15 mouse cellular contexts compared by ENCODE assay signal in genomic region chr13:12475239-12475638, GRCm38 (mm10). TPM values are rescaled to one million over a fixed set of nuclear protein-coding genes. Genes with fewer than 3 reads are reported as not detected.
DNase-seq lines count a peak whose midpoint lies in the region; ATAC-seq and TF ChIP-seq lines count a peak whose summit lies in the region.
"Had no signal": no experiment of that assay in that cellular context is flagged by ENCODE, and none has a peak within 500 bp of the region (broad histone marks: within the 10 kb centered on the region; RNA-seq: fewer than 3 reads in every experiment).

No protein-coding gene starts in this region.

- H3K27me3 ChIP-seq in thymus, adult 2 months (ENCODE audit: control insufficient read depth, insufficient read depth, low read length) = no peaks in the 10 kb centered on the region

- WGBS in thymus, adult 2 months = 80% methylated on average over 6 of the region's 6 CpGs

- TF ChIP-seq CTCF in thymus, adult 2 months (IDR thresholded peaks at IDR 0.05; ENCODE audit: borderline replicate concordance, control insufficient read depth, extremely low read depth, insufficient read depth, low read length, poor library complexity) = no peak

- peak; percentile 64 for DNase-seq in lung, postnatal 10 days
- DNase-seq in thymus, adult 2 months = peak; percentile 14
- no peak for DNase-seq in heart, adult 9 months (ENCODE audit: low spot score in 2 of 2)
- DNase-seq in left cerebral cortex, adult 11 months (ENCODE audit: low spot score) = no peak
- no peak for DNase-seq in retina, embryonic 14.5 days (ENCODE audit: low spot score)
- DNase-seq: cerebellum, adult 9-10 months; kidney, adult 8-10 months had no signal

- H3K4me3 ChIP-seq in brown adipose tissue, adult 24 weeks (ENCODE audit: insufficient read depth, low read depth, low read length) = 0 out of 2 replicates have a peak overlapping the region, but pooled peaks have one; percentile 1
- no peak overlapping the region for H3K4me3 ChIP-seq in thymus, adult 2 months (ENCODE audit: control insufficient read depth, insufficient read depth, low read length)
- H3K4me3 ChIP-seq: forebrain, embryonic 10.5 days; heart, embryonic 13.5 days; midbrain, embryonic 12.5 days had no signal

- TF ChIP-seq POLR2A in thymus, adult 2 months (IDR thresholded peaks at IDR 0.05; ENCODE audit: control insufficient read depth, extremely low read depth, insufficient read depth, low read length, poor library complexity) = no peak

- peaks cover 4% of the 10 kb centered on the region; the same call in 1 of the 2 replicates for H3K4me1 ChIP-seq in brown adipose tissue, adult 24 weeks (ENCODE audit: control insufficient read depth, insufficient read depth, insufficient read length, low read length)
- H3K4me1 ChIP-seq in thymus, adult 2 months (replicated peaks; ENCODE audit: control insufficient read depth, insufficient read depth, low read length) = peaks cover 11% of the 10 kb centered on the region
- H3K4me1 ChIP-seq: heart, embryonic 13.5 days had no signal

- no peaks in the 10 kb centered on the region for H3K36me3 ChIP-seq in thymus, adult 2 months (ENCODE audit: control insufficient read depth, insufficient read depth, low read length)
- H3K36me3 ChIP-seq: forebrain, embryonic 10.5 days; heart, embryonic 13.5 days; midbrain, embryonic 12.5 days had no signal

- peak; percentile 69 for ATAC-seq in CD4-positive, CD25-positive, alpha-beta regulatory T cell, adult 4 months
- ATAC-seq in erythroblast, adult 5-6 weeks (replicated peaks; ENCODE audit: low FRiP score, poor library complexity, severe bottlenecking) = no peak

- H3K27ac ChIP-seq in brown adipose tissue, adult 24 weeks (replicated peaks; ENCODE audit: low read depth, low read length) = no peak overlapping the region
- H3K27ac ChIP-seq in thymus, adult 2 months (ENCODE audit: control insufficient read depth, insufficient read depth, low read length) = peak overlapping the region; percentile 3; the same call in 1 of the 2 replicates
- H3K27ac ChIP-seq: forebrain, embryonic 10.5 days; heart, embryonic 13.5 days; hindbrain, embryonic 14.5 days; midbrain, embryonic 12.5 days had no signal

RNA-seq across cellular contexts. Expression of gene Lgals8, which starts 10.5 kb away (rescaled TPM):
- polyA plus RNA-seq in CD4-positive, CD25-positive, alpha-beta regulatory T cell, adult 4 months (2017; shearing (Covaris generic)) = 100 to 1,000 TPM in 1 of 2 experiments, 10 to 100 TPM in 1; 95.6 to 112 TPM
- 29.8 and 36.4 TPM in 2 replicates for polyA plus RNA-seq in brown adipose tissue, adult 24 weeks (2012; ENCODE audit: insufficient read depth, insufficient read length, missing spikeins)
- polyA plus RNA-seq in thymus, adult 2 months (2012; rRNA removed) = 35.9 and 37.6 TPM in 2 replicates
- 10.9 and 13.3 TPM in 2 replicates for total RNA-seq in erythroblast, adult 5-6 weeks (2015; ENCODE audit: low replicate concordance)
- 11.7 and 15.3 TPM in 2 replicates for total RNA-seq in erythroblast, adult 5-6 weeks (2017; ENCODE audit: low replicate concordance)

RNA-seq across cellular contexts. Expression of gene Edaradd, which starts 45.0 kb away (rescaled TPM):
- polyA plus RNA-seq in CD4-positive, CD25-positive, alpha-beta regulatory T cell, adult 4 months (2017; shearing (Covaris generic)) = 1 to 10 TPM; 1.5 to 1.6 TPM
- polyA plus RNA-seq in brown adipose tissue, adult 24 weeks (2012; ENCODE audit: insufficient read depth, insufficient read length, missing spikeins) = not detected in 2 replicates
- polyA plus RNA-seq in thymus, adult 2 months (2012; rRNA removed) = 9.6 and 9.8 TPM in 2 replicates
- total RNA-seq in erythroblast, adult 5-6 weeks (2015; ENCODE audit: low replicate concordance) = not detected in 2 replicates
- total RNA-seq in erythroblast, adult 5-6 weeks (2017; ENCODE audit: low replicate concordance) = not detected in 2 replicates
- total RNA-seq: gastrocnemius, adult 8-10 months had no signal

Comparison
In these comparisons a context has a peak if more than half of its experiments do, and no peak if none do; other contexts are left out.
1. DNase-seq: peak in lung, postnatal 10 days (single experiment) and thymus, adult 2 months (single experiment); none in heart, adult 9 months (0 of 2), left cerebral cortex, adult 11 months (single experiment) and retina, embryonic 14.5 days (single experiment).